ENCODE assay signal across 31 mouse cellular contexts in the genomic region with DNA sequence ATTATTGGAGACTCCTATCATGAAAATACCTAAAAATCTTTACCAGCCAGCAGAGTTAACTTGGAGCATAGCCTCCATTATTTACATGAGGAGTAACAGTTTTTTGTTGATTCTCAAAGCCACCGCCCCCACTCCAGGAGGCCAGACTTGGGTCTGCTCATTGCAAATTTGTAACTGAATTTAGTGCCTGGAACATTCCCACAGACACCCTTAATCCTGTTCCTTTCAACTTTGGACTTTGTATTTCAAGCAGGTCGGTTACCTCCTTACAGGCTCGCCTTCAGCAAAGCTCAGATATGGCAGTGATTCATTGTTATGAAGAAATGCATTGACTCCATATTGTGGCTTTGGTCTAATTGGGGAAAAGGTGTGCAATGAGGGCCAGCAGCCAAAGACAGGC. TPM values are rescaled to one million over a fixed set of nuclear protein-coding genes. Genes with fewer than 3 reads are reported as not detected.
DNase-seq lines count a peak whose midpoint lies in the region; ATAC-seq lines count a peak whose summit lies in the region.
"Had no signal": no experiment of that assay in that cellular context is flagged by ENCODE, and none has a peak within 500 bp of the region (broad histone marks: within the 10 kb centered on the region; RNA-seq: fewer than 3 reads in every experiment).

No protein-coding gene starts in this region.

- WGBS in kidney, embryonic 15.5 days, result 81% methylated on average over 3 of the region's 3 CpGs
- WGBS in kidney, embryonic 16.5 days, result 82% methylated on average over 3 of the region's 3 CpGs

- H3K4me3 ChIP-seq in kidney, embryonic 15.5 days (replicated peaks), result no peak overlapping the region
- H3K4me3 ChIP-seq in kidney, embryonic 16.5 days (ENCODE audit: low read length), result no peak overlapping the region
- H3K4me3 ChIP-seq: embryonic facial prominence, embryonic 10.5 days; embryonic facial prominence, embryonic 12.5 days; erythroblast, embryonic 14.5 days; forebrain, embryonic 13.5 days; forebrain, embryonic 15.5 days had no signal

- H3K36me3 ChIP-seq in kidney, embryonic 15.5 days, result no peaks in the 10 kb centered on the region
- no peaks in the 10 kb centered on the region for H3K36me3 ChIP-seq in kidney, embryonic 16.5 days (ENCODE audit: insufficient read depth, low read length)
- H3K36me3 ChIP-seq: embryonic facial prominence, embryonic 10.5 days; embryonic facial prominence, embryonic 12.5 days; forebrain, embryonic 15.5 days; G1E had no signal

- no peaks in the 10 kb centered on the region for H3K9me3 ChIP-seq in kidney, embryonic 15.5 days (replicated peaks)
- no peaks in the 10 kb centered on the region for H3K9me3 ChIP-seq in kidney, embryonic 16.5 days (ENCODE audit: low read length)
- H3K9me3 ChIP-seq: embryonic facial prominence, embryonic 10.5 days; embryonic facial prominence, embryonic 12.5 days; forebrain, embryonic 13.5 days; forebrain, embryonic 15.5 days; G1E had no signal

- H3K4me1 ChIP-seq in kidney, embryonic 15.5 days, result 0 out of 2 replicates have a peak, but pooled peaks cover 2% of the 10 kb centered on the region
- H3K4me1 ChIP-seq in kidney, embryonic 16.5 days (ENCODE audit: insufficient read depth, low read length), result no peaks in the 10 kb centered on the region
- H3K4me1 ChIP-seq: embryonic facial prominence, embryonic 10.5 days; embryonic facial prominence, embryonic 12.5 days; forebrain, embryonic 13.5 days; forebrain, embryonic 15.5 days had no signal

- no peak overlapping the region for H3K9ac ChIP-seq in kidney, embryonic 15.5 days
- no peak overlapping the region for H3K9ac ChIP-seq in kidney, embryonic 16.5 days (replicated peaks; ENCODE audit: low read length)
- H3K9ac ChIP-seq: embryonic facial prominence, embryonic 12.5 days; forebrain, embryonic 13.5 days; forebrain, embryonic 15.5 days had no signal

- peak; percentile 28 for DNase-seq in kidney, adult 11 months
- peak; percentile 29 to 35 for DNase-seq in kidney, adult 8-10 months
- DNase-seq in kidney, adult 18-20 months, result no peak
- peak; percentile 12 for DNase-seq in kidney, postnatal 14 days
- DNase-seq in kidney, postnatal 36 days, result peak; percentile 40 to 45
- DNase-seq: adrenal gland, adult 8-10 months; adrenal gland, postnatal 14 days; adrenal gland, postnatal 36 days; B cell, adult 2 months; cerebellum, adult 11-12 months; cerebellum, adult 2 months; cerebellum, adult 9-10 months; cerebellum, postnatal 10 days; cerebellum, postnatal 25 days had no signal

- H3K4me2 ChIP-seq in kidney, embryonic 15.5 days, result no peak overlapping the region
- H3K4me2 ChIP-seq in kidney, embryonic 16.5 days (replicated peaks; ENCODE audit: low read depth, low read length), result no peak overlapping the region
- H3K4me2 ChIP-seq: embryonic facial prominence, embryonic 12.5 days; forebrain, embryonic 13.5 days; forebrain, embryonic 15.5 days had no signal

- peaks cover 23% of the 10 kb centered on the region for H3K27me3 ChIP-seq in kidney, embryonic 15.5 days
- H3K27me3 ChIP-seq in kidney, embryonic 16.5 days (ENCODE audit: insufficient read depth, low read length), result no peaks in the 10 kb centered on the region
- H3K27me3 ChIP-seq: embryonic facial prominence, embryonic 12.5 days; forebrain, embryonic 13.5 days; forebrain, embryonic 15.5 days had no signal

- no peak overlapping the region for H3K27ac ChIP-seq in kidney, embryonic 15.5 days
- H3K27ac ChIP-seq in kidney, embryonic 16.5 days (ENCODE audit: low read length), result no peak overlapping the region
- H3K27ac ChIP-seq: embryonic facial prominence, embryonic 10.5 days; embryonic facial prominence, embryonic 12.5 days; forebrain, embryonic 13.5 days; forebrain, embryonic 15.5 days had no signal

- no peak for ATAC-seq in kidney, embryonic 15.5 days (replicated peaks; ENCODE audit: low FRiP score)
- ATAC-seq in kidney, embryonic 16.5 days (ENCODE audit: low FRiP score, low TSS enrichment), result no peak
- no peak for ATAC-seq in erythroblast, adult 5-6 weeks (replicated peaks; ENCODE audit: low FRiP score, poor library complexity, severe bottlenecking)
- ATAC-seq: activated CD4-positive, CD25-positive, alpha-beta regulatory T cell, adult 4 months; CD4-positive, CD25-positive, alpha-beta regulatory T cell, adult 4 months; forebrain, embryonic 13.5 days; forebrain, embryonic 15.5 days; Patski had no signal

RNA-seq across cellular contexts. Expression of a gene that starts 1.8 kb away (rescaled TPM):
- polyA plus RNA-seq in kidney, embryonic 15.5 days (2015; fragmentation: Nextera tagmentation; extraction: Ambion mirVana), result not detected in 2 replicates
- polyA plus RNA-seq in kidney, embryonic 16.5 days (2015; fragmentation: Nextera tagmentation; extraction: Ambion mirVana), result not detected in 2 replicates
- not detected in 2 replicates for total RNA-seq in erythroblast, adult 5-6 weeks (2015; ENCODE audit: low replicate concordance)
- total RNA-seq in erythroblast, adult 5-6 weeks (2017; ENCODE audit: low replicate concordance), result not detected in 2 replicates
- total RNA-seq: CH12.LX had no signal
- polyA plus RNA-seq: activated CD4-positive, CD25-positive, alpha-beta regulatory T cell, adult 4 months; CD4-positive, CD25-positive, alpha-beta regulatory T cell, adult 4 months; cerebellum, adult 2 months; cortical plate, adult 2 months; embryonic facial prominence, embryonic 10.5 days; embryonic facial prominence, embryonic 12.5 days; embryonic facial prominence, embryonic 14.5 days; erythroblast, embryonic 14.5 days; forebrain, embryonic 11.5 days; forebrain, embryonic 13.5 days; forebrain, embryonic 15.5 days; G1E; Patski had no signal

RNA-seq across cellular contexts. Expression of a gene that starts 18.6 kb away (rescaled TPM):
- polyA plus RNA-seq in kidney, embryonic 15.5 days (2015; fragmentation: Nextera tagmentation; extraction: Ambion mirVana), result not detected in 2 replicates
- not detected in 2 replicates for polyA plus RNA-seq in kidney, embryonic 16.5 days (2015; fragmentation: Nextera tagmentation; extraction: Ambion mirVana)
- not detected in 2 replicates for total RNA-seq in erythroblast, adult 5-6 weeks (2015; ENCODE audit: low replicate concordance)
- total RNA-seq in erythroblast, adult 5-6 weeks (2017; ENCODE audit: low replicate concordance), result not detected in 2 replicates
- total RNA-seq: CH12.LX, G1E had no signal
- polyA plus RNA-seq: activated CD4-positive, CD25-positive, alpha-beta regulatory T cell, adult 4 months; cerebellum, adult 2 months; cortical plate, adult 2 months; embryonic facial prominence, embryonic 10.5 days; embryonic facial prominence, embryonic 12.5 days; embryonic facial prominence, embryonic 14.5 days; erythroblast, embryonic 14.5 days; forebrain, embryonic 11.5 days; forebrain, embryonic 13.5 days; forebrain, embryonic 15.5 days; G1E; Patski had no signal

RNA-seq across cellular contexts. Expression of a gene that starts 19.3 kb away (rescaled TPM):
- polyA plus RNA-seq in kidney, embryonic 15.5 days (2015; fragmentation: Nextera tagmentation; extraction: Ambion mirVana), result 1.1 and 1.5 TPM in 2 replicates
- polyA plus RNA-seq in kidney, embryonic 16.5 days (2015; fragmentation: Nextera tagmentation; extraction: Ambion mirVana), result 0.86 and 1.6 TPM in 2 replicates
- total RNA-seq in erythroblast, adult 5-6 weeks (2015; ENCODE audit: low replicate concordance), result 1.0 and 2.5 TPM in 2 replicates
- total RNA-seq in erythroblast, adult 5-6 weeks (2017; ENCODE audit: low replicate concordance), result 0.60 and 1.1 TPM in 2 replicates
- polyA plus RNA-seq: erythroblast, embryonic 14.5 days; G1E had no signal

RNA-seq across cellular contexts. Expression of a gene that starts 19.4 kb away (rescaled TPM):
- 0.06 and 0.13 TPM in 2 replicates for polyA plus RNA-seq in kidney, embryonic 15.5 days (2015; fragmentation: Nextera tagmentation; extraction: Ambion mirVana)
- not detected in 2 replicates for polyA plus RNA-seq in kidney, embryonic 16.5 days (2015; fragmentation: Nextera tagmentation; extraction: Ambion mirVana)
- total RNA-seq in erythroblast, adult 5-6 weeks (2015; ENCODE audit: low replicate concordance), result not detected in 2 replicates
- total RNA-seq in erythroblast, adult 5-6 weeks (2017; ENCODE audit: low replicate concordance), result not detected in 2 replicates
- total RNA-seq: adrenal gland, adult 18-20 months; adrenal gland, adult 8-10 months; adrenal gland, postnatal 36 days; CH12.LX; G1E had no signal
- polyA plus RNA-seq: embryonic facial prominence, embryonic 10.5 days; erythroblast, embryonic 14.5 days; forebrain, embryonic 11.5 days; forebrain, embryonic 13.5 days; forebrain, embryonic 15.5 days had no signal

RNA-seq across cellular contexts. Expression of a gene that starts 37.6 kb away (rescaled TPM):
- polyA plus RNA-seq in kidney, embryonic 15.5 days (2015; fragmentation: Nextera tagmentation; extraction: Ambion mirVana), result 262 and 280 TPM in 2 replicates
- 289 and 303 TPM in 2 replicates for polyA plus RNA-seq in kidney, embryonic 16.5 days (2015; fragmentation: Nextera tagmentation; extraction: Ambion mirVana)
- 10.2 and 14.2 TPM in 2 replicates for total RNA-seq in erythroblast, adult 5-6 weeks (2015; ENCODE audit: low replicate concordance)
- total RNA-seq in erythroblast, adult 5-6 weeks (2017; ENCODE audit: low replicate concordance), result 15.4 and 26.9 TPM in 2 replicates
